Mouse (Mus musculus) adrenal gland, adult 18-20 months (tissue): ENCODE results near the gene Plekhg5. TPM values are rescaled to one million over a fixed set of nuclear protein-coding genes. Genes with fewer than 3 reads are reported as not detected.

Source experiments
- DNase-seq, 2 experiments: peaks; one replicate each; pipeline ENCODE4 v3.0.0; 2021 to 2022; ENCODE audit warnings: low spot score in 2 of 2
- total RNA-seq, 2 experiments: library from RNA; stranded (reverse); gene quantifications; 1 replicate in 1 of 2; 2 replicates in 1 of 2; pipeline ENCODE4 v1.2.3; 2021

The Plekhg5 gene
- total RNA-seq, 2 experiments from 2014 or later = 7.3 to 12.0 TPM

DNA sequence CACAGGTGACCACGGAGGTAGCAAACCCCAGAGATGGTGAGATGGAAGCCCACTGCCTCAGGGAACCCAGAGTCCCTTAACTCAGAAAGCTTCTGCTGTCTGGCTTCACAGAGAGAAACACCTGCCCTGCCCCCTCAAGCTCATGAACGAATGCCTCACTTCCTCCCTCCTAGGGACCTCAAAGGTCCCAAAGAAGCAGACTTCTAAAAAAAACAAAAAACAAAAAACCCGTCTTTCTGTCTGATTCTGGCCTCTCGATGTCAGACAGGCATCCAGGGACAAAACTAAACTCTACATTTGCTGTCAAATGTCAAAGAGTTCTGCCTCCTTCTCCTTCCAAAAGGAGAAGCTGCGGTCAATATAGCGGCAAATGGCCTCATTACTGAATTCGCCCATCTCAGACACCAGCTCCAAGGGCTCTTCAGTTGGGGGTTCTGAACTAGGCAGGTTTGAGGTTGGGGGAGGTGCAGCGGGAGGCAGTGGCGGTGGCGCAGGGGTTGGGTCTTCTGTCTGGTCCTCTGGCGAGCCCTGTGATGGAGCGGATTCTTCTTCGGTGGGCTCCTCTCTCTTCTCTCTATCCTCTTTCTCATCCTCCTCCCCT lies 52.2 kb downstream of the Plekhg5 start:
- no peak for DNase-seq

DNA sequence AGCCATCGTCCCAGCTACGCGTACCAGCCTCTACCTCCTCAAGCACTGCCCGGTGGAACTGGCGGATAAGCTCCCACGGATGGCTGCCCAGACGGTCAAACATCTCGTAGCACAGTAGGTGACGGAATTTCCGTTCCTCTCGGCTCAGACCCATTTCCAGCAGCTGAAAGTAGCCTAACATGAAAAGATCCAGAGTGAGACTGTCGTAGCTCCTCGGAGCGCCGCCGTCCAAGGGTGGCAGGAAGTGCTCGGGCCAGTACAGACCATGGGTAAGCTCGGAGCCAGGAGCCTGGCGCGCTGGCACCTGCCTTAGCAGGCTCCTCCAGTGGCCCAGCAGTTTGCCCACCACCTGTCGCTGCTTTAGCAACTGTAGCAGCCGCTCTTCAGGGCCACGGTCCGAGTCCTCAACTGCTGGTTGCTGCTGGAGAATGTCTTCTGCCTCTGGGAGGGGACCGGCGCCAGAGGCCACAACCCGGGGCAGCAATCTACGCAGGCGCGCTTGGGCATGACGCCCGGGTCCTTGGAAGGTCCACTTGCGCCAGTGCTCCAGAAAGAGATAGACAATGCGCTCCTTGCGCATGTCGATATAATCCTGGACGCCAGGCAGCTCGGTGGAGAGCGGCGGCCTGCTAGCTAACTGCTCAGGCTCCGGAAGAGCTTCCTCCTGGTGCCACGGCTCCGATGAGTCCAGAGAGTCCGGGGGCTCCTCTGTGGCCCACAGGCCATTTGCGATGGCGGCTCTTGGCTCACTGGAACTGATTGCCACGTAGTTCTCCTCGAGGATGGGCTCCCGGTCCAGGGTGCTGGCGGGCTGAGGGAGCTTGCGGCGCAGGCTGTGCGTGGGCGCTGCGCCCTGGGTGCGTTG lies 53.1 kb downstream of the Plekhg5 start:
- peak; percentile 32 to 53 for DNase-seq

DNA sequence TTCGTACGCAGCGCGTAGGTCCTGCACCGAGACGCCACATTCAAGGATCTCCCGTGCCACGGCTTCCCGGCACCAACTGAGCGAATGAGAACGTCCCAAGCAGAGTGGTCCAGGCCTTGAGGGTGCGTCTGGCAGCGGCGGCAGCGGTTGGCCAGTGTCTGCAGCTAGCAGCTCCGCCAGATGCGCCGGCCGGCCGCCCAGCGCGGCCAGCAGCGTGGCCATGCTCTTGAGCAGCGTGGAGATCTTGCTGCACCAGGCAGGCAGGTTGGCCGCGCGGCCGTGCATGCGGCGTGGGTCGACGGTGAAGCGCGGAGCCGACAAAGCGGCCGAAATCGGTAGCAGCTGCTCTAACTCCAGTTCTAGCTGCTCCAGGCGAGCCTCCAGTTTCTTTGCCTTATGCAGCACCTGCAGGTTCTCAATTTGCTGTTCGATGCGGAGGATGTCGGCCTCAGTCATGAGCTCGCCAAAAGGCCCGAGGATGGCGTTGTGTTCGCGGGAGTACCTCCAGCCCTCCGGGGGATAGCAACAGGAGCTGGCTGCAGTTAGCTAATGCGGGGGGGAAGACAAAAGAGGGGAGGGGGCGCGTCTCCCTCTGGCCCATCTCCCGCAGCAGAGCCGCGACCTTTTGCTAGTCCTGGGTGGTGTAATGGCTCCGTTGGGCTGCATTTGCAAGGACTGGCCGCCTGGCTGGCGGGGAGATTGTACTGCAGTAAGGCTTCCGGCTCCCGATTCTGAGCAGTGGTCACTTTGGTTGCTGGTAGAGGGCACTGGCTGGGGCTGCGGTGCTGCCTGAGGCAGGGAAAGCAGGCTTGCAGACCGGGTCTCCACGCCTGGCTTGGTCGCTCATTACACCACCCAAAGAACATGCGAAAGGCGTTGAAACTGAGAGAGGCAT lies 54.0 kb downstream of the Plekhg5 start:
- no peak for DNase-seq

DNA sequence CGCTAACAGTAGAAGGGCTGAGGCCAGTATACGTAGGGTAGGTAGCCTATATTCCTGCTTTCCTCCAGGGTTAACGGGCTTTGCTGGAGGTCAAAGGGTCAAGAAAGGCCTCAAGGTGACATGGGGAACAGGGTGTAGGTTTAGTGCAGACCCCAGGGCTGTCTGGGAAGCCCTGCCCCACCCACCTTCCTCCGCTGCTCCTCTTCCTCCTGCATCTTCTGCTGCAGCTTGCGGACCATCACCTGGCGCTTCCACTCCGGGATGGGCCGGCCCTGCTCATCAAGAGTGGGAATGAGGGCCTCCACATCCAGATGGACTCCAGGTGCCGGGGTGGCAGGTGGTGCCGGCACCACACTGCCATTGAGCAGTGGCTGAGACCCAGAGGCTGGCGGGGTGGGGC lies 55.6 kb downstream of the Plekhg5 start:
- DNase-seq = no peak

DNA sequence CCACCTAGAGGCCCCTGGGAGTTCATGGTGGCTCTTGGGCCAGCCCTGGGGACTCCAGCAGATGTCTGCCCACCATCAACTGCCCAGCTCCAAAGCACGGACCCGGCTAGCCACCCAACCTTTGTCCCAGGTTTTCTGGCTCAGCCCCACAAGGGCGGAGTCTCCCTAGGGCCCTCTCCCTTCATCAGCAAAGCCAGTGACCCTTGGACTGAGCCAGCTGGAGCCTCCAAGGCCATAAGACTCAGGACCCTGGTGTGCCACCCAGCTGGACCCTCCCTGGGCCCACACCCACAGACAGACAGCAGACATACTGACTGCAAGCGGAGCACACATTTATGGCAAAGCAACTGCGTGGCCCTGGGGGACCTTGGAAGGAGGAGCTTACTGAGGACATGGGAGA lies 56.5 kb downstream of the Plekhg5 start:
- DNase-seq = no peak

DNA sequence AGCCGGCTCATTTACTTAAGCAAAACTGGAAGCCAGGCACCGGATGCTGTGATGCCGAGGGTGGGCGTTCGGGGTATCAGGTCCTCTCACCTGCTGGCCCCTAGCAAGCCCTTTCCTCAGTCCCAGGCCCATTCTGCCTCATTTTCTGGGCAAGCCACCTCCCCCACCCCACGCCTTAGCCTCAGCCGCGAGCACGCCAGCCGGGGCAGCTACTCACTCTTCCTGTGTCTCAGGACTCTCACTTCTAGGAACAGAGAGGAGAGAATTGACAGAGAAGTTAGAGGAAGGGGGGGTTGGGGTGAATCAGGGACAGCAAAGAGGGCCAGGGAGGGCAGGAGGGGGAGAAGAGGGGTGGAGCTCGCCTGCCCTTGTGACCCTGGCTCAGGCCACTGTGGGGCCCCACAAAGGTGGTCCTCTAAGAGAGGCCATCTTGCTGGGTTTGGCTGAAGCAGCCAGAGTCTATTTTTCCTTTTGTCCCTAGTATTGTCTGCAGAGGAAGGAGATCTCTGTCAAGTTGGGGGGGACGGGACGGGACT lies 57.2 kb downstream of the Plekhg5 start:
- DNase-seq = no peak

DNA sequence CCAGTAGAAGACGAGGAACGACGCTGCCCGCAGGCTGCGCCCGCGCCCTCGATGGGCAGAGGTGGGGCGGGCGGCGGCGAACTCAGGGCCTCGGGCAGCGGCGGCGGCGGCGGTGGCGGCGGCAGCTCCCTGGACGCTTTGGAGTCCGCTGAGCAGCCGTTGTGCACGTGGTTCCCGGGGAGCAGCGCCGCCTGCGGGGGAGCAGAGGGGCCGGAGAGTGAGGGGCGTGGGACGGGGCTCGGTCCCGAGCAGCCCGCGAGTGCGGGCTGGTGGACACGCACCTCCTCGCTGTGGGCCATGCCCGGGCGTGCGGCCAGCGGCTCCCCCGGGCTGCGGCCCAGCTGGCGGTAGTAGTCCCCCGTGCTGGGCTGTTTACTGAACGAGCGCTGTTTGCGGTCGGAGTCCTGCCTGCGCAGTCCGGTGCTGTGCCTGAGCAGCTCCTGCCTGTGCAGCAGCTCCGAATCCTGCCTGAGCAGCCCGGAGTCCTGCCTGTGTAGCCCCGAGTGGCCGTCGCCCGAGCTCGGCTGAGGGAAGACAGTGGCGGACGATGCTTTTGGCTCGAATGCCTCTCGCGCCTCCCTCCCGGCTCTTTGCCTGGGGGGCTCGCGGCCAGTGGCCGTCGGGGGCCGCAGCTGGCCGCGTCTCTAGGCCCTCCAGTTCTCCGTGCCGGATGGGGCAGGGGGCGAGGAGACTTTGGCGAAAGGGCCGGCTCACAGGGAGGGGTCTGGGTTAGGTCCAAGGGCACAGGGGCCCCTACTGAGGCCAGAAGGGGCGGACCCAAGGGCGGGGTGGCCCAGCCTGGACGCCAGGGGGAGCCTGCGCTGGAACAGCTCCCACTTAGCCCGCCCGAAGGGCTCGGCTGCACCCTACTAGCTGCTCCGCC lies 58.7 kb downstream of the Plekhg5 start:
- peak; percentile 49 for DNase-seq

DNA sequence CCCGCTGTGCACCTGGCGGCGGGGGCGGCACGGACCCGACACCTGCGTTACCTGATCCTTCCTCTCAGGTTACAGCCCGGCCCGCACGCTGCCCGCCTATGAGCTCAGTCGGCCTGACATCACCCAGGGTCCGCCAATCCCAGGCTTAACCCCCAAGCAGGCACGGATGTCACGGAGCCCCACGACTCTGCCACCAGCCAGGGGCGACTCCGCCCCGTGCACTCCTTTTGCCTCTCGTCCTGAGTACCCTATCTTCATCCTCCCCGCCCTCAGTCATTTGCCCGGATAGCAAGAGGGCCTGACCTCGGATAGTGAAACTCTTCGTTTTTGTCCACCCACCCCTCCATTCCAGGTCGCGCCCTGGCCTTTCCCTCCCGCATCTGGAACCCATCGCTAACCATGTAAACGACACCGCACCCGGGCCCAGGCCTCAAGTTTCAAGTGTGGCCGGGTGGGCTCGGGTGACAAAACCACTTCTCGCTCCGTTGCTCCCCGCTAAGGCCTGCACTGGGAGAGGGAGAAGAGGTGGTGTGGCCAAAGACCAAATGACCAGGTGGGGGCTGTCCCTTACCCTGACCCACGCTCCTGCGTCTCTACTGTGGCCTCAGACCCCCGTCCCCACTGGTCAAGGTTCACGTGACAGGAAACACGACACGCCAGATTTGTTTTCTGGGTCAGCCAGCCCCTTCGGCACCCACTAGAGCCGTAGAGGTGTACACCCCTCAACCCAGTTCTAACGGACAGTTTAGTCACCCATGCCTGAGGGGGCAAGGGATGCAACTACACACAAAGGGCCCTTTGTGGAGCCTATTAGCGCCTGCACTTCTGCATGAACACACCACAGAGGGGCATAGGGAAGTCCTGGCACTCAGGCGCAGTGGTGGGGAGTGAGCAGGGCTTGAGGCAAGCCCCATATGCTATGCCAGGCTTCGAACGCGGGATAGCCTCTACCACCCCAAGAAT lies 59.8 kb downstream of the Plekhg5 start:
- no peak for DNase-seq

DNA sequence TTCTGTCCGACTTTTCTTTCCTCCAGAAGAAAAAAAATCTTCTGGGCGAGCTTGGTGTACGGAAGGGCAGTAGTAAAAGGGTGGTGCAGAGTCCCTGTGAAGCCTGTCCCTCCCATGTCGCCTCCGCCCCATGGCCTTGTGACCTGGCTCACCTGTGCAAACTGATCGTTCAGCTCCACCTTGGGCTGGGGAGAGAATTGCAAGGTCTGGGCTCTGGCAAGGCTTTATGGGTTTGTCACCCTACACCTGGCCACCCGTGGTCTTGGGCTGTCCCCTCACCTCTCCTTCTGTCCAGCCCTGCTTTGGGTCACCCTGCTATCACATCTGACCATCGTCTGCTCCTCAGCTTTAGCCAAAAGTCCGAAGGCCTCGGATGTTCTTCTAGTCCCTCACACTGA lies 60.5 kb downstream of the Plekhg5 start:
- DNase-seq = no peak

DNA sequence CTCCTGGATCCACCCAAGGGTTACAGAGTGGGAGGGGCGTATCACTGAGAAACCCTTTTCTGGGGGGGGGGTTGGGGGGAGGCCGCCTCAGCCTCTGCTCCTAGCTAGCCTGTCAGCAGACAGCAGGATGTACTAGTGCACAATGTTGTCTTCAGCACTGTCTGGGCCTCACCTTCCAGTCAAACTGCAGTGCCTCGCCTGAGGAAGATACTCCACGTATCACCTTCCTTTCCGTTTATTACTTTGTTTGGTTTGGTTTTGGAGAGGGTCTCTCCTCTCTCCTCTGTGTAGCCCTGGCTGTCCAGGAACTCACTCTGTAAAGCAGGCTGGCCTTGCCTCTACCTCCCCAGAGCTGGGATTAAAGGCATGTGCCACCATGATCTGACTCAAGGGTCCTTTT lies 60.9 kb downstream of the Plekhg5 start:
- no peak for DNase-seq

DNA sequence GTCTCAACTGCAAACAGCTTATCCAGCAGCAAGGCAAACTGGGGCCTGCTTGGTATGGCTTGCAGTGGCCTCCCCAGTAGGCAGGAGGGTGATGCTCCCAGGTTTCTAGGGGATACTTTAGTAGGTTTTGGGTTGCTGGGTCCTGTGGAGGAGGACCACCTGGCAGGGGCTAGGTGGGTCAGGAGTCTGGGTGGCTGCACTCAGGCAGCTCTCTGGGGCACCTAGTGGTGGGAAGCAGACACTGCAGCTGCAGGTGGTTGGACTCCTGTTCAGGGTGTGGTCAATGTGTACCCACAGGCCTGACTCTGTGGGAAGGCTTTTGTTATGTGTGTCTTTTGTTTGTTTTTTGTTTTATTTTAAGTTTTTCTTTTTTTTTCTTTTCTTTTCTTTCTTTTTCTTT lies 62.2 kb downstream of the Plekhg5 start:
- peak in 1 of 2 experiments; percentile 36 for DNase-seq

DNA sequence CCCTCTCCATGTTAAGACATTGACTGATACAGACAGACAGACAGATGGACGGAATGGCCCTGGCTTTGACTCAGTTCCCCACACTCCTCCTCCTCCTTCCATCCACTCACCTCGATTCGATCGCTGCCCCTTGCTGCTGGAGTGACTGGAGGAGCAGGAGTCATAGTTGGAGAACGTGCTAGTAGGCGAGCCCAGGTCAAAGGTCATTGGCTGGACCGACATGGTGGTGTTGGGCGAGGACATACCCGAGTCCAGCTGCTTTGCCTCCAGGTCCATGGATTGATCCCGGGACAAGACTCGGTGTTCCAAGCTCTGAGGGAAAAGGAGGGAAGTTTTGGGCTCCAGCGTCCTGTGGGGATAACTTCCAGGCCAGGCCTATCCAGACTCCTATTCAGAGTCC lies 63.1 kb downstream of the Plekhg5 start:
- no peak for DNase-seq

DNA sequence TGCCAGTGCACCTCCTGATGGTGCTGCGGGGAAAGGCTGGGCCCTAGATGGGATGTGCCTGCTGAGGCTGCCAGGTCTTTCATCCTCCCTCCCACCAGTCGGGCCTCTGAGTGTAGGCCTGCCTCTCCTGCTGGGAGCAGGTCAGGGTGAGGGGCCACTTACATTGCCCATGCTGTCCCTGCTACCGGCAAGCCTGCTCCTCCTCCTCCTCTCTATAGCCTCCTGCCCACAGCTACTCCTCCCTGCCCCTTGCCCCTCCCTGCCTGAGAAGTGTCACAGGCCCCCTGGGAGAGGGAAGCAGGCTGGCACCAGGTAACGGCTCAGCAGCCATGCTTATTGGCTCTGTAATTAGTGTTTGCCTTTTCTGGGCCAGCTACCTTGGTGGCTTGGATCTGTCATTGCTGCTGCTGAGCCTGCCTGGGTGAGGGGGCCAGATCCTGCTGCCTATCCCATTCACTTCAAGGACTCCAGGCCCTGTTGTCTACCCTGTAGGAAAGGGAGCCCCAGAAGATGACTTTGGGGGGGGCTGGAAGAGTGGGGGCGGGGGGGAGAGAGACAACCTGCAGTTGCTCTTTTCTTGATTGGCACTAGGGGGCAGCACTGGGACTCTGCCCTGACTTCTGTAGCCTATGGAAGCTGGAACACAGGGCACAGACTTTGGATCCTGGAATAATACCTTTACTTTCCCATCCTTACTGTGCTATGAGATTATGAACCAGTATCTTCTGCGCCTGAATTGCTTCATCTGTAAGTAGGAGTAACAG lies 64.0 kb downstream of the Plekhg5 start:
- DNase-seq = no peak

DNA sequence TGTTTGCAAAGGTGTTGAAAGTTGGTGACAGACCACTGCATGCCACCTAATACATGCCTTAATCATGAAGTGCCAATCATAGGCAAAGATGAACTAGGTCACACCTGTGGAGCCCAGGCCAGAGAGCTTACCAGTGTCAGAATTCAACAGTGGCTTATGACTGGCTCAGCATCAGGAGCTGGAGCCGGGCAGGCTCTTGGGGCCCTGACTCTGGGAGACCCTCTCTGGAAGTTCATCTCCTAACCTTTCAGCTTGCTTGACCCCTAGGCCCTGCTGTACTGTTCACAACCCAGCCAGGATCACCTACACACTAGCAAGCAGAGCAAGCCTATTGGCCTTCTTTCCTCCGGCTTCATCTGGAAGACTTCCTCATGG lies 64.6 kb downstream of the Plekhg5 start:
- no peak for DNase-seq

DNA sequence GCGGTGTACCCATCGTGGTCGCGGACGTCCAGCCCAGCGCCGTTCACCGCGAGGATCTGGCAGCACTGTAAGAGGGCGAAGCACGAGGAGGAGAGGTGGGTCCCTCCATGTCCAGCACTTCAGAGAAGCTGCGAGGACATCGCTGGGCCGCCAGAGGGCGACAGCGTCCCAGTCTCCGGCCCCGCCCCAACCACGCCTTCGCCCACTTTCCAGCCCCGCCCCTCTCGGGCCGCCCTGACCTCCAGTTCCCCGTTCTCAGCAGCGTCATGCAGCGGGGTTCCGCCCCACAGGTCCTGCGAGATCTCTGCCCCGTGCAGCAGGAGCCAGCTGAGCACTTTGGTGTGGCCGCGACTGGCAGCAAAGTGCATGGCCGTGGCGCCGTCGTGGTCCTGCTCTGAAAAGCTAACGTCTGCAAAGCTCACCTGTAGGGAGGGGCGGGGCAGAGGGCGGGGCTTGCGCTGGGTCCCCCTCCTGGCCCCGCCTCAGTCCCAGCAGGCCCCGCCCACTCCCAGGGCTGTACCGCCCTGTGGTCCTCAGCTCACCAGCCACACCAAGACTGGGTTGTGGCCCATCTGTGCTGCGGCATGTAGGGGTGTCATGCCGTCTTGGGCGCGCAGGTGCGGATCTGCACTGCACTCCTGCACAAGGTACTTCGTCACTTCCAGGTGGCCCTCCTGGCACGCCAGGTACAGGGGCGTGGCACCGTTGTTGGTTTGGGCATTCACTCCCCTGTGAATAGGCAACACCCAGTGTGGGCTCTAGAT lies 66.4 kb downstream of the Plekhg5 start:
- DNase-seq = peak; percentile 88 to 91

DNA sequence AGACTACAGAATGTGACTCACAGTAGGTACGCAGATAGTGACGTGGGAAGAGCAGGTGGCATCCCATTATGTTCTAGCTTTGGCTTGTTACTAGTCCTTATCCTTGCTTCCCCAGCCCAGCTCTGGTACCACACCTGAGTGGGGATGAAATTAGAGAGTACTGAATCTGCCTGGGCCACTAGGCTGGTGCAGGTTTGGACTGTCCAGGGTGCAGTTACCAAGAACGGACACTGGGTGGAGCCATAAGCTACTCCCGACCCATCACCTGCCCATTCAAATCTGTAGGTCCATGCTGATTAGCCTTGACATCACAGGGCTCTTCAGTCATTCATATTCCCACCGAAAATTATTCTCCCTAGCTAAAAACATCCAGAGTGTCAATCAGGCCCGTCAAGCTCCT lies 68.1 kb downstream of the Plekhg5 start:
- DNase-seq = peak in 1 of 2 experiments; percentile 42

DNA sequence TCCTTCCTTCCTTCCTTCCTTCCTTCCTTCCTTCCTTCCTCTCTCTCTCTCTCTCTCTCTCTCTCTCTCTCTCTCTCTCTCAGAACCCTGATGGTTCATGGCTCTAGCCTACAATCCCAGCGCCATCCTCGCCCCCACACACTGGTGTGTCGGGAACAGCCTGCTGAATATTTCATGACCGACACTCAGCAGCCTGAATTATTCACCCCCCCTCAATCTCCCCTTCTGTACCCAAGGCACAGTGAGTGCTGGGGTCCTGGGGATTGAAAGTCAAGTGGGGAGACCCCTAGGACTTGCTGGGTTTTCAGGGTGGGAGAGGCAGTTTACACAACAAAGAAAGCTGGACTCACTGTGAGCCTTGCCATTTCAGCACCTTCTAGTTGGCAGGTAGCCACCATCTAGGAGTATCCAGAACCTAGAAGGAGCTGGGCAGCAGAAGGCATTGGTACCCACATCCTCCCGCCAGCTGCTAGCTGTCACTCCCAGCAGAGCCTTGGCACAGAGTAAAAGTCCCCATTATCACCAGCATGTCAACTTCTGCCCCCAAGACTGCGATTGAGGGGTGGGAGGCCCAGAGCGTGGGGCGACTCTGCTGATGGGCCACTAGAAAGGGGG lies 69.3 kb downstream of the Plekhg5 start:
- no peak for DNase-seq
